Mouse (Mus musculus) CH12.LX (cell line): Measurements from ENCODE around the gene Rft1. TPM values are rescaled to one million over a fixed set of nuclear protein-coding genes. Genes with fewer than 3 reads are reported as not detected.

ENCODE experiments used
- DNase-seq: peaks from one replicate; pipeline ENCODE4 v3.0.0-alpha.2; 2013; ENCODE audit errors: extremely low read depth
- H3K27ac ChIP-seq: 2 replicates; pipeline ENCODE4 v1.5.1; 2012; ENCODE audit warnings: low read depth, mild to moderate bottlenecking, control low read depth, moderate library complexity; ENCODE audit not compliant: insufficient read depth
- H3K27me3 ChIP-seq: replicated peaks from 2 replicates; pipeline ENCODE3; 2012; ENCODE audit warnings: inconsistent platforms
- H3K36me3 ChIP-seq, 2 experiments: replicated peaks in 1 of 2; 2 replicates each; pipeline versions ENCODE3 to v1.6.1; 2012; ENCODE audit warnings: inconsistent platforms in 1 of 2, low read length in 1 of 2, mild to moderate bottlenecking in 1 of 2, mixed read lengths in 1 of 2, moderate library complexity in 1 of 2; ENCODE audit not compliant: control insufficient read depth in 1 of 2, insufficient read depth in 1 of 2
- H3K4me1 ChIP-seq, 2 experiments: 2 replicates each; pipeline ENCODE4 v1.6.1; 2012; ENCODE audit warnings: inconsistent platforms in 1 of 2, moderate library complexity in 1 of 2; ENCODE audit not compliant: insufficient read depth in 2 of 2, control insufficient read depth in 1 of 2
- H3K4me2 ChIP-seq: 2 replicates; pipeline ENCODE4 v1.6.1; 2012; ENCODE audit warnings: low read depth, mild to moderate bottlenecking, control low read depth; ENCODE audit not compliant: poor library complexity, insufficient read depth, severe bottlenecking
- H3K4me3 ChIP-seq, 3 experiments: fragments of 150-350 bp in 1 of 3; sonication (generic) in 1 of 3; replicated peaks in 1 of 3; 2 replicates each; pipeline versions ENCODE3 to v1.5.1; 2011 to 2012; ENCODE audit warnings: low read depth in 2 of 3, low read length in 2 of 3, mild to moderate bottlenecking in 2 of 3, moderate library complexity in 2 of 3, control low read depth in 1 of 3, improper control_type of control experiment in 1 of 3, inconsistent platforms in 1 of 3, mixed read lengths in 1 of 3; ENCODE audit not compliant: poor library complexity in 1 of 3
- H3K79me2 ChIP-seq: replicated peaks from 2 replicates; pipeline ENCODE4 v1.6.1; 2012; ENCODE audit warnings: mild to moderate bottlenecking, moderate library complexity; ENCODE audit not compliant: control insufficient read depth, poor library complexity, insufficient read depth, severe bottlenecking; ENCODE audit errors: extremely low read depth
- H3K9ac ChIP-seq: 2 replicates; pipeline ENCODE4 v1.6.1; 2012; ENCODE audit warnings: low read depth, mild to moderate bottlenecking, control low read depth, moderate library complexity; ENCODE audit not compliant: insufficient read depth
- H3K9me3 ChIP-seq: replicated peaks from 2 replicates; pipeline ENCODE3; 2012; ENCODE audit warnings: low read length, inconsistent platforms, mixed read lengths
- BHLHE40 ChIP-seq: IDR thresholded peaks from 2 replicates; pipeline ENCODE4 v1.6.1; 2011; ENCODE audit warnings: mild to moderate bottlenecking, low read depth, low read length, improper control_type of control experiment
- CHD1 ChIP-seq: IDR thresholded peaks from 2 replicates; pipeline ENCODE4 v1.6.1; 2012; ENCODE audit warnings: low read depth, low read length, improper control_type of control experiment, inconsistent platforms
- CHD2 ChIP-seq: IDR thresholded peaks from 2 replicates; pipeline ENCODE4 v1.6.1; 2011; ENCODE audit warnings: low read length, improper control_type of control experiment
- CTCF ChIP-seq, 2 experiments: IDR thresholded peaks in 1 of 2; conservative IDR thresholded peaks in 1 of 2; 2 replicates each; pipeline ENCODE4 v1.5.1; 2011 to 2012; ENCODE audit warnings: low read depth in 2 of 2, low read length in 2 of 2, improper control_type of control experiment in 1 of 2, inconsistent platforms in 1 of 2, mild to moderate bottlenecking in 1 of 2, moderate library complexity in 1 of 2
- E2F4 ChIP-seq: IDR thresholded peaks from 2 replicates; pipeline ENCODE4 v1.6.1; 2011; ENCODE audit warnings: low read depth, low read length, improper control_type of control experiment; ENCODE audit not compliant: insufficient replicate concordance
- ELF1 ChIP-seq: IDR thresholded peaks from 2 replicates; pipeline ENCODE4 v1.6.1; 2014; ENCODE audit warnings: low read depth, mild to moderate bottlenecking, inconsistent platforms, low read length, improper control_type of control experiment
- ETS1 ChIP-seq: conservative IDR thresholded peaks from 2 replicates; pipeline ENCODE4 v1.6.1; 2012; ENCODE audit warnings: low read depth, mild to moderate bottlenecking, inconsistent platforms, low read length, improper control_type of control experiment, moderate library complexity
- IRF4 ChIP-seq: IDR thresholded peaks from 2 replicates; pipeline ENCODE4 v1.6.1; 2014; ENCODE audit warnings: low read depth, mild to moderate bottlenecking, inconsistent platforms, low read length, improper control_type of control experiment
- JUND ChIP-seq: conservative IDR thresholded peaks from 2 replicates; pipeline ENCODE4 v1.6.1; 2011; ENCODE audit warnings: low read depth, low read length, improper control_type of control experiment
- KAT2A ChIP-seq: IDR thresholded peaks from 2 replicates; pipeline ENCODE4 v1.6.1; 2012; ENCODE audit warnings: low read length, improper control_type of control experiment, inconsistent platforms; ENCODE audit not compliant: insufficient replicate concordance
- MAZ ChIP-seq: IDR thresholded peaks from 2 replicates; pipeline ENCODE4 v1.6.1; 2012; ENCODE audit warnings: low read depth, mild to moderate bottlenecking, inconsistent platforms, low read length, improper control_type of control experiment, moderate library complexity
- MXI1 ChIP-seq: IDR thresholded peaks from 2 replicates; pipeline ENCODE4 v1.6.1; 2011; ENCODE audit warnings: mild to moderate bottlenecking, low read depth, low read length, improper control_type of control experiment
- MYC ChIP-seq: IDR thresholded peaks from 2 replicates; pipeline ENCODE4 v1.6.1; 2011; ENCODE audit warnings: low read depth, mild to moderate bottlenecking, improper control_type of control experiment, low read length
- NELFE ChIP-seq: IDR thresholded peaks from 2 replicates; pipeline ENCODE4 v1.6.1; 2011; ENCODE audit warnings: low read depth, low read length, improper control_type of control experiment
- NRF1 ChIP-seq: IDR thresholded peaks from 2 replicates; pipeline ENCODE4 v1.6.1; 2014; ENCODE audit warnings: low read depth, mild to moderate bottlenecking, inconsistent platforms, low read length, improper control_type of control experiment, moderate library complexity
- PAX5 ChIP-seq: IDR thresholded peaks from 2 replicates; pipeline ENCODE4 v1.6.1; 2012; ENCODE audit warnings: low read length, inconsistent platforms, mixed read lengths
- POLR2A ChIP-seq: IDR thresholded peaks from 2 replicates; pipeline ENCODE4 v1.6.1; 2011; ENCODE audit warnings: low read depth, mild to moderate bottlenecking, improper control_type of control experiment, low read length
- POLR2AphosphoS2 ChIP-seq: IDR thresholded peaks from 2 replicates; pipeline ENCODE4 v1.6.1; 2011; ENCODE audit warnings: low read depth, low read length, improper control_type of control experiment
- RAD21 ChIP-seq: IDR thresholded peaks from 2 replicates; pipeline ENCODE4 v1.6.1; 2011; ENCODE audit warnings: low read depth, mild to moderate bottlenecking, low read length, improper control_type of control experiment, moderate library complexity
- RCOR1 ChIP-seq: conservative IDR thresholded peaks from 2 replicates; pipeline ENCODE4 v1.6.1; 2012; ENCODE audit warnings: low read depth, mild to moderate bottlenecking, inconsistent platforms, low read length, improper control_type of control experiment
- SIN3A ChIP-seq: IDR thresholded peaks from 2 replicates; pipeline ENCODE4 v1.6.1; 2012; ENCODE audit warnings: low read length, improper control_type of control experiment, inconsistent platforms
- TCF12 ChIP-seq: IDR thresholded peaks from 2 replicates; pipeline ENCODE4 v1.6.1; 2014; ENCODE audit warnings: low read depth, mild to moderate bottlenecking, inconsistent platforms, low read length, improper control_type of control experiment
- UBTF ChIP-seq: IDR thresholded peaks from 2 replicates; pipeline ENCODE4 v1.6.1; 2012; ENCODE audit warnings: low read depth, mild to moderate bottlenecking, inconsistent platforms, low read length, improper control_type of control experiment, moderate library complexity
- USF1 ChIP-seq: IDR thresholded peaks from 2 replicates; pipeline ENCODE4 v1.6.1; 2014; ENCODE audit warnings: low read depth, mild to moderate bottlenecking, inconsistent platforms, low read length, improper control_type of control experiment
- USF2 ChIP-seq: conservative IDR thresholded peaks from 2 replicates; pipeline ENCODE4 v1.6.1; 2011; ENCODE audit warnings: low read depth, low read length, improper control_type of control experiment
- ZC3H11A ChIP-seq: IDR thresholded peaks from 2 replicates; pipeline ENCODE4 v1.6.1; 2012; ENCODE audit warnings: low read depth, mild to moderate bottlenecking, inconsistent platforms, low read length, improper control_type of control experiment
- ZKSCAN1 ChIP-seq: IDR thresholded peaks from 2 replicates; pipeline ENCODE4 v1.6.1; 2012; ENCODE audit warnings: low read depth, inconsistent platforms, low read length, improper control_type of control experiment, borderline replicate concordance
- ZMIZ1 ChIP-seq: IDR thresholded peaks from 2 replicates; pipeline ENCODE4 v1.6.1; 2012; ENCODE audit warnings: low read depth, mild to moderate bottlenecking, inconsistent platforms, low read length, improper control_type of control experiment
- ZNF384 ChIP-seq: IDR thresholded peaks from 2 replicates; pipeline ENCODE4 v1.6.1; 2012; ENCODE audit warnings: low read depth, low read length, improper control_type of control experiment, inconsistent platforms
- dilution Hi-C: fragments of 300-500 bp; cut with MboI; formaldehyde crosslinking; loops from 2 replicates; pipeline ENCODE4 v1.14.3; 2020; ENCODE audit warnings: low sequenced_read_pairs; ENCODE audit not compliant: extremely low pct_unique_long_range_greater_than_20kb, extremely low pct_ligation_motif_present
- in situ Hi-C: fragments of 300-500 bp; cut with MboI; formaldehyde crosslinking; loops from 3 replicates; pipeline ENCODE4 v1.14.3; 2019; ENCODE audit warnings: low sequenced_read_pairs, low pct_ligation_motif_present, low pct_unique_long_range_greater_than_20kb, mixed read lengths
- polyA plus RNA-seq: library from polyadenylated mRNA; unstranded; fragments of >175 nt; gene quantifications from 2 replicates; pipeline ENCODE4 v1.2.1, GENCODE M21; 2012; ENCODE audit warnings: low read depth; ENCODE audit not compliant: insufficient read length
- total RNA-seq, 2 experiments: library from RNA; depleted of rRNA; stranded (reverse); fragments of 300-350 nt in 1 of 2; fragments of >200 nt in 1 of 2; gene quantifications; 2 replicates each; pipeline ENCODE4 v1.2.3; 2012 to 2014

Gene Rft1
- total and polyA plus RNA-seq, 3 experiments: 13.5 to 26.0 (median 17.7) TPM

GRCm38 (mm10) chr14:30654691-30655228, 600 bp downstream of the Rft1 start:
- H3K79me2 ChIP-seq: no peaks in the 10 kb centered on the region; the same call in 1 of the 2 replicates
- peak overlapping the region; percentile 74 for H3K4me2 ChIP-seq

GRCm38 (mm10) chr14:30655531-30655930, 1.4 kb downstream of the Rft1 start:
- in situ Hi-C loops (no loop called here), dilution Hi-C loops (no loop called here)
- peak; percentile 43 for DNase-seq
- Histone ChIP-seq H3K27ac (no peak overlapping the region), H3K9ac (peak overlapping the region; percentile 92; the same call in 1 of the 2 replicates), H3K4me3 (peak overlapping the region in 2 of 3 experiments; percentile 18 to 87), H3K4me2 (peak overlapping the region; percentile 74), H3K4me1 (peaks cover 6 to 35% of the 10 kb centered on the region in 2 experiments), H3K36me3 (peaks cover 10 to 35% of the 10 kb centered on the region in 2 experiments), H3K27me3 (no peaks in the 10 kb centered on the region), H3K79me2 (no peaks in the 10 kb centered on the region; the same call in 1 of the 2 replicates), H3K9me3 (no peaks in the 10 kb centered on the region)
- TF ChIP-seq NELFE (no peak), E2F4 (no peak), ZMIZ1 (no peak), SIN3A (no peak), CHD1 (no peak), POLR2A (no peak), RAD21 (no peak), KAT2A (no peak), USF1 (no peak), NRF1 (no peak), PAX5 (no peak), CHD2 (no peak), ETS1 (no peak), MYC (no peak), ZNF384 (no peak), ELF1 (no peak), MXI1 (no peak), CTCF (conservative IDR thresholded peaks at IDR 0.05 in 1 of 2, IDR thresholded peaks at IDR 0.05 in 1 of 2; ENCODE audit: low read depth in 2 of 2, low read length in 2 of 2) (no peak), MAZ (no peak), BHLHE40 (no peak)

More at GRCm38 (mm10) chr14:30654691-30655228, 600 bp downstream of the Rft1 start:
- H3K27me3 ChIP-seq: no peaks in the 10 kb centered on the region
- TF ChIP-seq ETS1 (no peak), CHD1 (no peak), PAX5 (no peak), MAZ (no peak), UBTF (no peak), RCOR1 (no peak), E2F4 (no peak), JUND (no peak), ZMIZ1 (no peak), POLR2AphosphoS2 (no peak), BHLHE40 (no peak), KAT2A (no peak), ZKSCAN1 (no peak), NELFE (no peak), ZC3H11A (no peak), MYC (no peak), USF2 (no peak), IRF4 (no peak), NRF1 (no peak), TCF12 (no peak)
- peak overlapping the region; percentile 86 to 92 (median 87) for H3K4me3 ChIP-seq
- dilution Hi-C loops (no loop called here), in situ Hi-C loops (no loop called here)
- H3K4me1 ChIP-seq: peaks cover 7 to 43% of the 10 kb centered on the region in 2 experiments
- peaks cover 7 to 27% of the 10 kb centered on the region in 2 experiments for H3K36me3 ChIP-seq
- no peak for DNase-seq
- peak overlapping the region; percentile 92 for H3K9ac ChIP-seq
- H3K9me3 ChIP-seq: no peaks in the 10 kb centered on the region
- no peak overlapping the region for H3K27ac ChIP-seq
